Mouse (Mus musculus): ENCODE measurements around the gene Rela.

GRCm38 (mm10) chr19:5680432-5680831 is 43.1 kb downstream of the Rela start:
- TF ChIP-seq CTCF (IDR thresholded peaks at IDR 0.05; ENCODE audit: low read depth) (no peak), EP300 (IDR thresholded peaks at IDR 0.05; ENCODE audit: low read depth) (no peak)

Measured in liver, postnatal 0 days (tissue).